Mouse (Mus musculus) hindbrain, embryonic 11.5 days (tissue): Measurements from ENCODE around the gene Fam228a. TPM values are rescaled to one million over a fixed set of nuclear protein-coding genes. Genes with fewer than 3 reads are reported as not detected.
"Not testable (repeated sequence)": the region's sequence is repeated elsewhere in the genome, so short reads cannot be mapped to it uniquely, and the experiment has no call there.

Experiments
- ATAC-seq: fragments of 200-750 bp; cut with Nextera tagmentation; 2 replicates; pipeline ENCODE4 v1.8.0; 2017; ENCODE audit warnings: mild to moderate bottlenecking, moderate TSS enrichment, moderate library complexity; ENCODE audit not compliant: low FRiP score
- DNase-seq: peaks from one replicate; pipeline ENCODE4 v3.0.0-alpha.2; 2015; ENCODE audit warnings: low spot score
- H3K27ac ChIP-seq: fragments of 300-500 bp; sonication (generic); 2 replicates; pipeline ENCODE4 v1.5.1; 2014; ENCODE audit warnings: mild to moderate bottlenecking, low read depth, low read length
- H3K27me3 ChIP-seq: fragments of 300-500 bp; sonication (generic); 2 replicates; pipeline ENCODE4 v1.6.1; 2014; ENCODE audit warnings: mild to moderate bottlenecking, low read length, moderate library complexity, mixed read lengths; ENCODE audit not compliant: control insufficient read depth, insufficient read depth
- H3K36me3 ChIP-seq: fragments of 300-500 bp; sonication (generic); 2 replicates; pipeline ENCODE4 v1.6.1; 2014; ENCODE audit warnings: mild to moderate bottlenecking, low read length, moderate library complexity, mixed read lengths; ENCODE audit not compliant: control insufficient read depth, insufficient read depth
- H3K4me1 ChIP-seq: fragments of 300-500 bp; sonication (generic); replicated peaks from 2 replicates; pipeline ENCODE4 v1.6.1; 2014; ENCODE audit warnings: low read length, mixed read lengths; ENCODE audit not compliant: control insufficient read depth, insufficient read depth
- H3K4me2 ChIP-seq: fragments of 300-500 bp; sonication (generic); replicated peaks from 2 replicates; pipeline ENCODE4 v1.6.1; 2014; ENCODE audit warnings: mild to moderate bottlenecking, low read depth, low read length
- H3K4me3 ChIP-seq: fragments of 300-500 bp; sonication (generic); 2 replicates; pipeline ENCODE4 v1.5.1; 2014; ENCODE audit warnings: low read depth, low read length
- H3K9ac ChIP-seq: fragments of 300-500 bp; sonication (generic); 2 replicates; pipeline ENCODE4 v1.6.1; 2014; ENCODE audit warnings: low read depth, low read length
- H3K9me3 ChIP-seq: fragments of 300-500 bp; sonication (generic); 2 replicates; pipeline ENCODE4 v1.6.1; 2016; ENCODE audit warnings: low read length; ENCODE audit not compliant: control insufficient read depth
- WGBS: fragments of 180-500 bp; shearing (Covaris S2); extraction: QIAGEN DNeasy Blood & Tissue Kit; methylation state at CpG from one replicate; pipeline ENCODE4 v1.1.7; 2014; 5-methylcytosine and 5-hydroxymethylcytosine counted together
- polyA plus RNA-seq: library from polyadenylated mRNA; unstranded; fragments of >200 nt; fragmentation: Nextera tagmentation; extraction: Ambion mirVana; gene quantifications from 2 replicates; pipeline ENCODE4 v1.2.1, GENCODE M21; 2014

Fam228a gene
- polyA plus RNA-seq: 0.13 and 1.4 TPM in 2 replicates

DNA sequence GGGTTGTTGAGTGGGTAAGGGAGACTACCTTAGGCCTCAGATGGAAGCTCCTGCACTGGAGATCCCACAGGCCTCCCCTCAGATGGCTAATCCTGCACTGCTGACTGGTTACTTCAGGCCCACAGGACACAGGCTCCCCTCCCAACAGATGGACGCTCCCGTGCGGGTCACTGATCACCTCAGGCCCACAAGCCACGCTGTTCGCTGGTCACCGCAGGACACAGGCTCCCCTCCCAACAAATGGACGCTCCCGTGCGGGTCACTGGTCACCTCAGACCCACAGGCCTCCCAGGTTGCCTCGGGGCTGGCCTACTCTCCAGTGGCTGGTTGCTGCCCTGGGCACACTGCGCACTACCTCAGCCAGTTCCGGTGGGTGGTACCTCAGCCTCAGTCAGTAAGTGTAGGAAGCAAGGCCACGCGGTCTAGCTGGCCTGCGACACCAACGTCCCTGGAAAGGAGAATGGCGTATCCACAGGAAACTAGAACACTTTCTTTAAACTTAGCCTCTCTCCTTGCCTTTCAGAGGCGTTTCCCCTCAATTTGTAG lies at the start of gene Fam228a:
TSS of gene Fam228a (minus strand) at position 400 of the 546 bp plus-strand sequence.
- DNase-seq: no peak
- no peak within 1 kb of the TSS for H3K27ac ChIP-seq
- H3K4me3 ChIP-seq: no peak within 1 kb of the TSS
- H3K36me3 ChIP-seq: no peaks in the 10 kb centered on the region
- no peaks in the 10 kb centered on the region for H3K9me3 ChIP-seq
- H3K27me3 ChIP-seq: no peaks in the 10 kb centered on the region
- no peak within 1 kb of the TSS for H3K9ac ChIP-seq
- no peaks in the 10 kb centered on the region for H3K4me1 ChIP-seq
- no peak within 1 kb of the TSS for H3K4me2 ChIP-seq
- ATAC-seq: no peak
- WGBS: 76% methylated on average over 18 of the region's 18 CpGs

DNA sequence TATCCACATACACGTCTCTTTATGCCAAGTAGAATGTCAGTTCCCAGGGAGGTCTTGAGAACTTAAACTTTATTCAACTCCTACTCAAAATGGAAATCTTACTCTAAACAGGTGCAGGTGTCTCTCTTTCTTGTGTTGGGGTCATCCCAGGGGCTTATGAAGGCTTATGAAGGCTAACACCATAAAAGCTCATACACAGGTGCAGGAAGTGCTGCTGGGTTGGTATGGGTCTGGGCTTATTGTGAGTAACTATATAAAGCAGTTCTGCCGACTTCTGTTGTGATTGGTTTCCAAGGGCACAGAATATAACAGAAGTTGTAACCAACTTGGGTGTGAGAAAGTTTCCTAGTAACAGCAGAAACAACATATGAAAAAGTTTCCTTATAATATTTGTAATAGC lies 46.2 kb upstream of the Fam228a start:
- Histone ChIP-seq H3K9ac (no peak overlapping the region), H3K4me2 (no peak overlapping the region), H3K27ac (no peak overlapping the region), H3K4me1 (no peaks in the 10 kb centered on the region), H3K36me3 (no peaks in the 10 kb centered on the region), H3K4me3 (no peak overlapping the region), H3K9me3 (no peaks in the 10 kb centered on the region), H3K27me3 (no peaks in the 10 kb centered on the region)
- WGBS: 78% methylated on average over 2 of the region's 2 CpGs
- DNase-seq (no peak), ATAC-seq (no peak)

DNA sequence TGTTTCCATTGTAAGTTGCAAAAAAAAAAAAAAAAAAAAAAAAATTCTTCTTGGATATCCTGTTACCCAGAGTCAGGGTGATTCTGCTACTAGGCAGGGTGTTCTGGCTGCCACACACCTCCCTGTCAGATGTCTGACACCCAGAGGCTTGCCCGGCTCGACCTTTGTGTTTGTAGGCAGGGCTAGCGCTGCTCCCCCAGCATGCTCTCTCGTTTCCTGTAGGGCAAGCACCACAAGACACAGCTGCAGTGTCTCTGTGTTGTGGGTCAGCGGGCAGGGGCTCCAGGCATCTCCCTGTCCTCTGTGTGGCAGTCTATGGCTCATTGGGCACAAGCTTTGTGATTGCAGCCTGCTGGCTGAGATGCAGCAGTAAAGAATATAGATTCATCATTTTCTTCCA lies 45.4 kb upstream of the Fam228a start:
- Histone ChIP-seq H3K27me3 (no peaks in the 10 kb centered on the region), H3K27ac (no peak overlapping the region), H3K4me2 (no peak overlapping the region), H3K9me3 (no peaks in the 10 kb centered on the region), H3K36me3 (no peaks in the 10 kb centered on the region), H3K4me1 (no peaks in the 10 kb centered on the region), H3K4me3 (no peak overlapping the region), H3K9ac (no peak overlapping the region)
- ATAC-seq (no peak), DNase-seq (no peak)
- 55% methylated on average over 5 of the region's 5 CpGs for WGBS

DNA sequence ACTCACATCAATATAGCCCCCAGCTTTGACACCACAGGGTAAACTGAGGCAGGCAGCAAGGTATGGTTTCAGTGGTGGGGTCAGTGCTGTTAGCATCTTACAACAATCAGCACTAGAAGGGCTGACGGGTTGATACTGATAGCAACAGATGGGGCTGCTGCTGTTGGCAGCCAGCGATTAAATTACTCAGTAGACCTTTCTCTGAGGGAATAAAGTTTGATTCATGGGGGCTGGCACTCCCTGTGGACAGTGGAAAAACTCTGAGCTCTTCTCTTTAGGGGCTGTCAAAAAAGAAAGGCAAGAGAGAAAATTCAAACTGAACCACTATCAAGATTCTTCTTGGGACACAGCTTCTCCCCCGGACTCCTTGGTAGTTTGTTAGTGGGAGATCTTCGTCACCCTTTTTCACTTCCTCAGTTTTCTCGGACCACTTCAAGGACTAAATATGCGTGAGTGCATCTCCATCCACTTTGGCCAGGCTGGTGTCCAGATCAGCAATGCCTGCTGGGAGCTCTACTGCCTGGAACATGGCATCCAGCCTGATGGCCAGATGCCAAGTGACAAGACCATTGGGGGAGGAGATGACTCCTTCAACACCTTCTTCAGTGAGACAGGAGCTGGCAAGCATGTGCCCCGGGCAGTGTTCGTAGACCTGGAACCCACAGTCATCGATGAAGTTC lies 43.6 kb upstream of the Fam228a start:
- H3K9ac ChIP-seq, H3K4me2 ChIP-seq, H3K27ac ChIP-seq, DNase-seq, ATAC-seq, H3K4me1 ChIP-seq, H3K27me3 ChIP-seq, H3K4me3 ChIP-seq, H3K36me3 ChIP-seq, H3K9me3 ChIP-seq: not testable (repeated sequence)
- WGBS: 92% methylated on average over 9 of the region's 9 CpGs

DNA sequence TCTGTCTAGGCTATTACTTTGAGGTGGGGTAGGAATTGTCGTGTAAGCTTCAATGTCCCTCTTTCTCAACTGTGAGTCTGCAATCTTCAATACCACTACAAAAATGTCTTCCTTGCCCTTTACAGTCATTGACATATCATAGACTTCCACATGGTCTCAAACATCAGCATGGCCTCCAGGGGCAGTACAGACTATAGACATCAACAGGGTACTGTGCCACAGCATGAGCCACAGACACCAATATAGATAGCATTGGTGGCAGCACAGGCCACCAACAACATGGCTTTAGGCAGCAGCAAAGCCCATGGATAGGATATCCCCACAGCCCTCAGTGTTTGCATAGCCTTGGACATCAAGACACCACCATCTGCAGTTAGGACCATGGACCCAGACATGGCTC lies 43.0 kb upstream of the Fam228a start:
- no peaks in the 10 kb centered on the region for H3K27me3 ChIP-seq
- whole genome bisulfite sequencing: 100% methylated on average over 1 of the region's 1 CpGs
- no peak for ATAC-seq

DNA sequence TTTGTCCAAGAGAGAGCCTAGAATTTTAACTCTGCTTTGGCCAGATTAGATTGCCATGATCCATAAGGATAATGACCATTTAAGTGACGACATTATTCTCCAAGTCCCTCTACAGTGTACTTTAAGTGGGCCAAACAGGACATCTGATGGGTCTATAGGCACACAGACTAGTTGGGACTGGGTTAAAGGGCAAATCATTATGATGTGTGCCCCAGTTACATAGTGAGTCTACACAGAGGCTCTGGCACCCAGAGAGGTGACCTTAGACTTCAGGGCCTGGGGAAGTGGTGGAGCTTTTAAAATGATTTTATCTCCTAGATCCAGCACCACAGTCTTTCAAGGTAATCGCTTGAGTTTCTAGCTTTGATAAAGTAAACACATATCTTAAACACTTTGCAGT lies 42.0 kb upstream of the Fam228a start:
- DNase-seq: no peak
- Histone ChIP-seq H3K4me1 (no peaks in the 10 kb centered on the region), H3K27me3 (no peaks in the 10 kb centered on the region), H3K9me3 (no peaks in the 10 kb centered on the region), H3K4me3 (no peak overlapping the region), H3K9ac (no peak overlapping the region), H3K4me2 (no peak overlapping the region), H3K36me3 (no peaks in the 10 kb centered on the region), H3K27ac (no peak overlapping the region)
- ATAC-seq: no peak
- 77% methylated on average over 2 of the region's 2 CpGs for WGBS

More for the DNA sequence above, 43.0 kb upstream of the Fam228a start:
- H3K9me3 ChIP-seq: no peaks in the 10 kb centered on the region
- H3K36me3 ChIP-seq: no peaks in the 10 kb centered on the region
- H3K4me1 ChIP-seq: no peaks in the 10 kb centered on the region
- H3K27ac ChIP-seq: no peak overlapping the region
- H3K9ac ChIP-seq: no peak overlapping the region
- H3K4me2 ChIP-seq: no peak overlapping the region
- no peak overlapping the region for H3K4me3 ChIP-seq
- DNase-seq: no peak

DNA sequence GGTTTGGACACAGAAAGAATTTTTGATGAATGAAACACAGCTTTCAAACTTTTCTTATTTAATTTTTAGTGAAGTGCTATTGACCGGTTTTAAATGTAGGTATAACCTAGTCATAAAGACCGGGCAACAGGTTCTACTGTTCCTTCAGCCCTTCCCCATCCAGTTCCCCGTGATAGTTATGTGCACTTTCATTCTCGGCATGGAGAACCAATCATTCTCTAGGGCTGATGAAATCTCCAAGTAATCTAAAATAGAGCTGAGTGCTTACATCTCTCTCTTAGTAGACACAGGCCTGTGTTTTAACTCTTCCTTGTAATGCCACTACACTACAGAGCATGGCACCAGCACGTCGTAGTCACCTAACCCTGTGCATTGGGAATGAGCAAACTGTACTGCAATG lies 39.5 kb upstream of the Fam228a start:
- Histone ChIP-seq H3K27ac (no peak overlapping the region), H3K9me3 (no peaks in the 10 kb centered on the region)
- 90% methylated on average over 6 of the region's 6 CpGs for WGBS

DNA sequence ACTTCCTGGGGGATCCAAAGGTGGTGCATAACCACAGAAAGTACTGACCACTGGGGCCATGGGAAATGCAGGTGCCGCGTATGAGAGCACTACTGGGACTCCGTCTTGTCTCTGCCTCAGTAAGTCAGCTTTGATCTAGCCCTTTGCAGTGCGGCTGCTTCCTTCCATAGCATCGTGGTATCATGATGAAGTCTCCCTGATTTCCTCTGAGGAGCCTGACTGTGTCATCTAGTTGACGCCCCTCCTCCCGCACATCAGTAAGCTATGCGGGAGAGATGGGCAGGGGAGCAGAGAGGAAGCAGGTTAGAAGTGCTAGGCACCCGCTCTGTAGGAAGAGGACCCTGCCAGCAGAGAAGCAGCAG lies 37.3 kb upstream of the Fam228a start:
- ATAC-seq (no peak), DNase-seq (no peak)
- WGBS: 79% methylated on average over 9 of the region's 9 CpGs
- Histone ChIP-seq H3K4me3 (no peak overlapping the region), H3K9ac (no peak overlapping the region), H3K9me3 (no peaks in the 10 kb centered on the region), H3K27ac (no peak overlapping the region), H3K4me2 (no peak overlapping the region), H3K4me1 (no peaks in the 10 kb centered on the region), H3K27me3 (no peaks in the 10 kb centered on the region), H3K36me3 (no peaks in the 10 kb centered on the region)

More for the DNA sequence above, 39.5 kb upstream of the Fam228a start:
- ATAC-seq: no peak
- Histone ChIP-seq H3K36me3 (no peaks in the 10 kb centered on the region), H3K4me2 (no peak overlapping the region), H3K27me3 (no peaks in the 10 kb centered on the region), H3K4me1 (no peaks in the 10 kb centered on the region), H3K4me3 (no peak overlapping the region), H3K9ac (no peak overlapping the region)
- DNase-seq: no peak

DNA sequence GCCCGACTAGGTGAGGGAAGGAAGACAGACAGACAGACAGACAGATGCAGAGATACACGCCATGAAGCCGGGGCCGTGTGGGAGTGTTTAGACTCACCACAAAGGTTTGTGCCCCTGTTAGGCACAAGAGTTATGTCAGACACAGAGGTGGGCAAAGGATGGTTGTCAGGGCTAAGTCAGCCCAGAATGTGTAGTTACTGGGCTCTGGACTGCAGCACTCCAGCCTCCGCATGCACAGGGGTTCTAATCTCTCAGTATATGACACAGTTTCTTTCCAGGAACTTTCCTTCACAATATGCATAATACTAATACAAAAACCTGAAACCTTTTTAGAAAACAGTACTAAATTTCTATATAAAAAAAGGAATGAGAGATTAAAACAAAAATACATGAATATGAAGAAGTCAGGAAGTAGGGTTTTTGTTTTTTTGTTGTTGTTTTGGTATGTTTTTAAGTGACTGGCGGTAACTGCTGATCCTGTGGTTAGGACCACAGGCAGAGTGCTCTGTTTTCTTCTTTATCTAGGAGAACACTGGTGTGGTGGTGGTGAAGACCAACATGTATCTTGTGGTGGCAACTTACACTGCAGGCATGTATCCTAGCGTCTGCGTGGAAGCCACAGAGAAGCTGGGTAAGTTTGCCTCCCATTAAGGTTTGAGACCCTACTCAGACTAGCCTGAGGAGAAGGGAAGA lies 36.8 kb upstream of the Fam228a start:
- Histone ChIP-seq H3K9me3 (no peaks in the 10 kb centered on the region), H3K27me3 (no peaks in the 10 kb centered on the region), H3K4me1 (no peaks in the 10 kb centered on the region), H3K36me3 (no peaks in the 10 kb centered on the region), H3K4me3 (no peak overlapping the region), H3K9ac (no peak overlapping the region), H3K27ac (no peak overlapping the region), H3K4me2 (no peak overlapping the region)
- 92% methylated on average over 8 of the region's 8 CpGs for WGBS
- ATAC-seq: no peak
- no peak for DNase-seq
